Mouse (Mus musculus) megakaryocyte, embryonic 14.5 days (primary cell): ENCODE results near the gene Raver1.

Experiments used
- FLI1 ChIP-seq: IDR thresholded peaks from 2 replicates; pipeline ENCODE4 v1.6.1; 2012; ENCODE audit warnings: low read length, inconsistent platforms, mixed read lengths
- GATA1 ChIP-seq: IDR thresholded peaks from 3 replicates; pipeline ENCODE4 v1.6.1; 2012; ENCODE audit warnings: mixed read lengths, low read length, inconsistent platforms, borderline replicate concordance

DNA sequence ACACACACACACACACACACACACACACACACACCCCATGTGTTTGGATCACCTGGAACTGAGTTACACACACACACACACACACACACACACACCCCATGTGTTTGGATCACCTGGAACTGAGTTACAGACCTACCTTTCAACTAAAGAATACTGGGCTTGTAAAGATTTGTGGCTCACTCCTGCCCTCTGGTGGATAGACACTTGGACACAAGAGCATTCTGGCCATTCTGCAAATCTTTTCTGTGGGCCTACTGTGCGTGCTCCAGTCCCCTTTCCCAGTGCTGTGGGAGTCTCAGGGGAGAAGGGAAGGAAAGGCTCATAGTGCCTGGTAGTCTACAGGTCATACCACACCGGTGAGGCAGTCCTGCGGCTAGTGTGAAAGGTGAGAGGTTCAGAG lies 45.4 kb upstream of the Raver1 start:
- TF ChIP-seq GATA1 (no peak), FLI1 (no peak)
